Mouse (Mus musculus): ENCODE results near the gene Notch2.
A peak's percentile ranks its signal among the peaks of the same experiment; 100 is the strongest.

Notch2 gene

DNA sequence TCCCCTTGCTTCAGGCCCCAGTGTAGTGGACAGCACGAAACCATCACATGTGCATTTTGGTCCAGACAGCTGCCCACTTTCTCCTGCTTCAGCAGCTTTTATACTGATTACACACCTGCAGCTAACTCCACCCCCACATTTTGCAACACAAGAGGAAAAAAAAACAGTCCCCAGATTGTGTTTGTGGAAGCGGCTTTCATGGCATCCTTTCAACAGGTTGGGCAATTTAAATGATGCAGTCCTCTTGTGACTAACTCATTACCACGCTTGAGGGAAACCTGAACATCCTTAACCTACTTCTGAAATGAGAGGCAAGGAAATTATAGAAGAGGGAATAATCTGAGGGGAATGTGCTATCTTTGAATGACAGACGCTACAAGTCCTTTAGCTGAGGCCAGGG is 15.0 kb upstream of the Notch2 start:
- DNase-seq, result peak; percentile 61

DNA sequence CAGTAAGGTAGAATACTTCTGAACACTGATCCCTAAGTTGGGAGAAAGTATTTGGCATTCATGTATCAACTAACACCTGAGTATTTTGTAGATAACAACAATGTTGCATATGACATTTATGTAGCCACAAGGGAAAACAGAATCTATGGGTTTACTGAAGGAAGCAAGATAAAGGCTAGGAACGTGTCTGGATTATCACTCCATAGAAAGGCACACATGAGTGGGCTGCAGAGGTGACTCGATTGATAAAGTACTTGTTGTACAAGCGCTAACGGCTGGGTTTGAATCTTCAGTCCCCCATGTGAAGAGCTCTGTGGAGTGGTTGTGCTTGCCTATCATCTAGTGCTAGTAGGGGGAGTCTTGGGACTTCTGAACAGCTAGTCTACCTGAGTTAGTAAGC is 9.8 kb upstream of the Notch2 start:
- DNase-seq, result no peak

DNA sequence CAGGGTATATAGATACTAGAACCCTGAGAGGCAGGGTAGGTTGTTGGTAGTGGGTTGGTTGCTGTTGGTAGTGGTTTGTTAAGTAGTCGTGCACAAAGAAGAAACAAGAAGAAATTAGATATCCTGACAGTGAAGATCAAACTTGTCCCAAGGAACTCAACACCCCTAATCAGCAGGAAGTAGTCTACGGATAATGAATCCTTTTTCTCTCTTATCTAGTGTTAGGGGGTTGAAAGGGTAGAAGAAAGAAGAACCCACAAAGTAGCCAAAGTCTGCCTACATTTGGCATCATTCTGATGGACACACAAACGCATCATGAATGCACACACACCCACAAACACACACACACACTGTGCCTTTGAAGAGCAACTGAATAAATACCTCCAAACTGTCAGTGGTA is 9.1 kb upstream of the Notch2 start:
- no peak for DNase-seq

DNA sequence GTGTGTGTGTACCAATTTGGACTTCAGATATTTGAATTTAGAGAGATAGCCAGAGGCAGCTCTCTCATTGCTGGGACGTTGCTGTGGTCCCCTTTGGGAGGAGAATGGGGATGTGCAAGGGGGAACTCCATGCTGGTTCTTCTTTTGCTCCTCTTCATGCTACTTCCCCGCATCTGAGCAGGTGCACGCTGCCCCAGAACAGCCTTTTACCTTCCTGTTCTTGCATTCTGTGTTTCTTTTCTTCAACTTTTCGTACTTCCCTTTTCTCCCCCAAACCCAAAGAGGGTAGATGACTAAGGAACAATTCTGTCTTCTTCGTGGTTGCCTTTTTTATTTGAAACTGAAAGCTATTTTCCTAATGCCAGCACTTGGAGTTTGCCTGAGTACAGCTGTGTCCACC is 8.0 kb upstream of the Notch2 start:
- DNase-seq, result no peak

DNA sequence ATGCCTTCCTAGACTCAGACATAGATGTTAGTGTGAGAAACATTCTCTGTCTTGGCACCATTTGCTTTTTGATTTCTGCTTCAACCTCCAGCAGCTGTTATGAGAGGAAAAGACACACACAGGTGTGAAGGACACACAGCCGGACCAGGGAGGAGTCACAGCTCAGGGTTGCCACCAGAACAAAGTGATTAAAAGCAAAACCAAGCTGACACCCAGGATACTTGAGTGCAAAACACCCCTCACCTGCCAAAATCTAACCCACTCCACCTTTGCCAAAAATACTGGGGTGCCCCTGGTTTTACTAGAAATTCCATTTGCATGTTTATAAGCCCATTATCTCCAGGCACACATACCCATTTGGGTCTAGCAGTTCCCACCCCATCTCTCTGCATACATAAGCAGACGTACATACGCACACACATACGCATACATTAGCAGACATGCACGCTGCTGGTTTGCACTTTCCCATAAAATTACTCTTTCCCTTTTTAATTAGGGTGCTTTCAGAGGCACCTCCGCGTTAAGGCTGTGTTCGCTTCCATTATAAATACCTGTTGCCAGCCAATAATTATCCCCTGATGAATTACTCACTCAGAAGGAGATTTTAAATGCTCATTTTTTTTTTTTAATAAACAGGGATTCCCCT is 7.2 kb upstream of the Notch2 start:
- no peak for DNase-seq

DNA sequence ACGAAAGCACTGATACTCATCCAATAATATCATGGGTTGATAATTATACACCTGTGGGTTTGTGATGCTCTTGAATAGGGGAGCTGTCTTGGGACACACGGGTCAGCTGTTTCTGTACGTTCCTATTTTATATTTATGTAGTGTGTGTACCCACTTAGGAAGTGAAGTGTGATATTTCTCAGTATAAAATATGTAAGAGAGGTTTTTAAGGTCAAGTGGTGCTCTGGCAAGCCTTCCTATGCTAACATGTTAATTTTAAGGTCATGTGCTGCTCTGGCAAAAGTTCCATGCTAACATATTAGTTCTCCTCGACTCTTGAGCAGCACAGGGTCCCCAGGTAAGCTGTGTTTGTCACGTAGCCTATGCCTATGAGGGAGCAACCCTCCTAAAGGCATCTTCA is 6.4 kb upstream of the Notch2 start:
- DNase-seq, result no peak

DNA sequence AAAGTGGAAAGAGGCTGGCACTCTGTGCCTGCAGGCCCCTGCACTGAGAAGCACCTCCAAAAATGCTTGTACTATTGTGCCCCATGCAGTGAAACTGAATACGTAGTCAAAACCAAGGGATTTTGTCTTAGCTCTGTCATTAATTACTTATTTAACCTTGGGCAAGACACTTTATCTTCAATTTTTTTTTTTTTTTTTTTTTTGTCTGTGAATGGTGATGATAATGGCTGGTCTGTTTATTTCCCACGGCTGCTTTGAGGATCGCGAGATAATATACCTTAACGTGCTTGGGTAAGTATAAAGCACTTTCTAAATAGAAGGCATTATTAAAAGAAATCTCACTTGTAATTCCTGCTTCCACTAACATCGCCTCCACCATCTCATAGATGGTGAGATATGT is 5.2 kb upstream of the Notch2 start:
- DNase-seq, result no peak

DNA sequence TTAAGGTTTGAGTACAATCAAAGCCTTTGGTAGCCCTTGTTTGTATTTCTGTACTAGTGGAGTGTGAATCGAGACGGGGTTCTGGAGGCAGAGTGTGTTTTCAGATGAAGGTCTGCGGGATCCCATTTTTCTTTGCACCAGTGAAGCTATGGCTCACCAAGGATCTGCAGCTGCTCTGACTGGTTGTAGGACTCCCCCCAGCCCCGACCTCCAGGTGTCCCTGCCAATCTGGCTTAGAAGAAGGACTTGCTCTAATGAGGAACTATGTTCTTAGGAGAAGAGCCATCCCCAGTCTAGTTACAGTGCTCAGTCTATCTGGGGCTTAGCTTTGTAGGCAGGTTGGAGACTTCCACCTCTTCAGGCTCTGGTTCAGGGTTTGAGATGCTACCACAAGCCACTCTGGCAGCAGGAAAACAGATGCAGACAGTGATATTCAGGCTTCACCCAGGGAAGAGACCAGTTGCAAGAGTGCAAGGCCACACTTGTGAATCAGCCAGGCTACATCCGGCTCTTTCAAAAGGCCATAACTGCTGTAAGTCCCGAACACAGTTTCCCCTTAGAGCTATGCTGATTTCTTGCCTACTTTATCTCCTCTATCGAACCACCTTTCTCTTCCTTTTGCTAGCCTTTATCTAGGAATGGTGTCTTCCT is 4.0 kb upstream of the Notch2 start:
- DNase-seq, result no peak

DNA sequence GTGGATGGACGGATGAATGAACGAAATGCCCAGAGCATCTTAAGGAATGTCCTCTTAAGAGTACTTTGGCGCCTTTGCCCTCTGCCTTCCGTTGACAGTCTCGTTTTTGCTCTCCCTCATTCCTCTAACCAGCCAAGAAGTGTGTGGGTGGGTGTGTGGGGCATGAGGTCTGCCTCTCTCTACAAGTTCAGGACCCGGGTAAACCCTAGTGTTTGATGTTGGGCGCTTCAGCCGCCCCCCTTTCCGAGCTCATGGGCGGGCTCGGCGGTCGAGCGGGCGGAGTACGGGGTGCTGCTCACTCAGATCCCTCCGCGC is 284 bp upstream of the Notch2 start:
- no peak for DNase-seq

DNA sequence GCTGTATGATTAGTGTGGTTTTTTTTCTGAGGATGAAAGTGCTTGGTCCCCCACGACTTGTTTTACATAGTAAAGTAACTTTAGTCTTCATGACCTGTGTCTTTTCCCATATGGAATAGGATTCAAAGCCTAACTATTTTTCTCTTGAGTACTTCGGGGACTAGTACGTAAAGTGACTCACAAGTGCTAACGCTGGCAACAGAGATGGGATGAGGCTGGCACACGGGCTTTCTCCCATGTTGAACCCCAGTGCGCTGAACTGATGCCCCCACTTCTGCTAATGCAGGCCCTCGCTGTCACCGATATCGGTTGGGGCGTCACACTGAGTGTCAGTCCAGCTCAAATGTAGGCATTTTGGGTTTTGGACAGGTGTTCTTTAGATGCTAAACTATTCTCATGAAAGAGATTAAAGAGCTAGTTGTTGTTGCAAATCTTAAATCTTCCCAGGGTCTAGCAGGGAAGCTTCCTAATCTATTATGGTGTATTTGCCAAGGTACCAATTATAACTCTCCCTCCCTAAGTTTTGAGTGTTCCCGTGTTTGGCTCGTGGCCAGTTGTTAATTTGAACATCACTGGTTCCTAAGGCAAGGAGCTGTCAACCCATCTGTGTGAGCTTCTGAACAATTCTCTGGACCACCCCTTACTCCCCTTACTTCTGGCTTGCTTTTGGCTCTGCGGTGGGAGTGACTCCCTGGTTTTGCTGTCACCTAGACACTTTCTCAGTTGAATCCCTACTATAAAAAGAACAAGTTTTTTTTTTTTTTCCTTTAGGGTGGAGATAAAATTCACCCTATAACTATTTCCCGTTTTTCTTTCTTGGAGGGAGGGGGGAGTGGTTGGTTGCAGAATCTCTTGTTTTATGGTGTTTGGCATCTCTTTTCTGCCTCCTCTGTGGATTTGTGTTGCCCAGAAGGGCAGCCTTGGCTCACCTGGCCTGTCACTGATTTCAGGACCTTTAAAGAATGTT is 2.2 kb downstream of the Notch2 start:
- DNase-seq, result no peak

DNA sequence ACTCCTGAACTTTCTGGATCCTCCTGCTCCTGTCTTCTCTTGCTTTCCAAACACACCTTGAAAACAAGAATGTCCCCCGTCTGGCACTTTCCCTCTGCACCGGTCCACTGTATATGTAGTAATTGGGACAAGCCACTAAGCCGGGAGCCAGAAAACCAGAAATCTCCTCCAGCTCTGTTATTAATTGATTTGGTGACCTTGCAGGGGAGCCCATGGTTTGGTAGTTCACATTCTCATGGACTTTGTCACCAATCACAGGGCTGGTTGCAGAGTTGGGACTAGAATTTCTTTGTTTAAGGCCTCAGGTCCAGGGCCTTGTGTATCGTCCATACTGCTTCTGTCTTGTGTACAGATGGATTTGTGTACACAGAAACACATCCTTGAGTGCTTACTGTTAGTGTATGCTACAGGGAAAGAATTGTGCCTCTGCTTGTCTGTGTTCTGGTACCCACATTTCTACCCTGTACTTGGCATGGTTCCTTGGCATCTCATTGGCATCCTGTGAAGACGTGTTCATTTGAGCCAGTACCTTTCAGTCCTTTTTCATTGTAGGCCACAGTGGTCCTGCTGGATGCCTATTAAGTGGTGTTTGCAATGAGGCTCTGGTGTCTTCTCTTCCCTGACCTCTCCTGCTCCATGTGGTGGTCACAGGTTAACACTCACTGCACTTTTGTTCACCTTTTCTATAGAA is 3.7 kb downstream of the Notch2 start:
- DNase-seq, result no peak

DNA sequence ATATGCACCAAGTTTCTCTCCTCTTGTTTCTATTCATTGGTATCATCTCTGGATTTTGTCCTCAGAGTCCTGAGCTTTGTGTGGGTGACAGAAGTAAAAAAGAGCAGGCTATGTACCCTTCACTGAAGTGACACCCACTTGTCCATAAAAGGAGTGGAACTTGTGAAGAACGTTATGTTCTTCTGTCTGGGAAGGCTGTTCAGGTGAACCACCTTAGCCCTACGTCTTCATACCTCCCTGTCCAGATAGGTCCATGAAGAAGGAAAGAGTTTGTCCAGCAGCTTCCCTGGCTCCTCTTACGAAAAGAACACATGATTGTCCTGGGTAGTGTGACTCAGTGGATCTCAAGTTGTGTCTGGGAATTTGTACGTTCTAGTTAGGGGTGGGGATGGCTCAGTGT is 4.9 kb downstream of the Notch2 start:
- no peak for DNase-seq

DNA sequence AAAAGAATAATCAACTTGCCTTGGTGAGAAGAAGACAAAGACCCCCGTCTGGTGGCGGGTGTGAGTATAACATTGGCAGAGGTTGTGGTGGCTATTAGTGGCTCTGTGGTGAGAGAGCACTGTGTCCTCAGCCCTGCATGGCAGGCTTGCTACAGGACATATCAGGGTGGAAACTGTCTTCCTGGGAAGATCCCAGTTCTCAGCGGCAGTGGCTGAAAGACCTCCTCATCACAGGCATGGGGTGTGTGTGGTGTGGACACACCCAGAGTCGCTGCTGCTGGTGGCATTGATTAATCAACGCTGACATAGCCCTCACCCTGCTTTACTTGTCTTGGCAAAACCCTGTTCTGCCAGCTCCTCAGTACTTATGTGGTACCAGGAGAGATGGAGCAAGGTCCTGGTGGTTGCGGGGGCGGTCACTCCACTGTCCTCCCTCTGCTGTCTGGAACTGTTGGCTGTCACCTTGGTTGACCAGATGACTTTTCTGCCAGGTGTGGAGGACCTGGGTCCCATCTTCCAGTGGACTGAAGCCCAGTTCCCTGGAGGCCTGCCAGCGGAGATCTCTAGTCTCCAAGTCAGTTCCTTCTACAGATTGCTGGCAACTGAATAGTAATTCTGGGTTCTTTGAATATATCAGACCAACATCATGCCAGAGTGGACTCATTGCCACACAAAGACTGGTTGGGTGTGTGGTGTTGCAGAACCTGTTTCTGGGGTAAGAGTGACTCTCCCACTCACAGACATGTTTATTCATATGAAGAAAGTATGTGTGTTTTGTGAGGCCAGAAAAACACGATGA is 7.3 kb downstream of the Notch2 start:
- peak; percentile 65 for DNase-seq

DNA sequence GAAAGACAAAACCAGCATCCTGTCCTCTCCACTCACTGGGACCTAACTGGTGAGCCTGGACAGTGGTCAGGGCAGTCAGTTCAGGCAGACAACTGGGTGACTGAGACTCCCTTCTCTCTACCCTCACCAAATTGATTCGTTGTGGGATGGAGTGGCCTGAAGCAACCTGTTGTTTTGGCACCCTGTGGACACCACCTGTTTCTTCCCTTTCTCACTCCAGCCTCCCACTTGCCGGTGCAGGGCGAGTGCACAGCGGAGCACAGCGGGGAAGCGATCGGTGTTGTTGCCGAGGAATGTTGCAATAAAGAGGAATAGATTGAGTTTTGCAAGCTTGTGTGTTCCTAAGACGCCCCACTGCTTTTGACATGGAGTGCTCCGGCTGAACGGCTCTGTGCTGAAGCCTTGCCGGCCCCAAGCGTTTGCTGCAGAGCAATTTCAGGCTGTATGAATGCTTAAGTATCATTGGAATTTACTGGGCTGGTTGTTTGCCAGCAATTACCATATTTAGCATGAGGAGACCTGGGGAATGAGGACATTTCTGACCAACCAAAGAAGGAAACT is 11.0 kb downstream of the Notch2 start:
- peak; percentile 83 for DNase-seq

DNA sequence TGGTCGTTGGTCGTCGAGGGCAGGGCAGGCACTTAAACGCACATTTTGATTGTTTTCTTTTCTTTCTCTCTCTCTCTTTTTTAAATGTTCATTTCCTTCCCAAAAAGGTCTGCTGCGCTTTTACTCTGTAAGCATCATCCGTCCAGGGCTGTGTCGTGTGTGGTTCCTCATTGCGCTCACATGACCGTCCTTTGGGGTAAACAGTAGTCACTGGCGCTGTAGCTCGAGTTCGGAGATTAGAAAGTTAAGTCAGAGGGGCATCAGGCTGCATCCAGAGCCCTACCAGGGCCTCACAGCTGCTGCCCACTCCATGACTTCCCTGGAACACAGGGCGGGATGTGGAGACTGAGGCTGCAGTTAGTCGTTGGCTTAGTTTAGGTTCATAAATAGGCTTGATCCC is 12.2 kb downstream of the Notch2 start:
- no peak for DNase-seq

DNA sequence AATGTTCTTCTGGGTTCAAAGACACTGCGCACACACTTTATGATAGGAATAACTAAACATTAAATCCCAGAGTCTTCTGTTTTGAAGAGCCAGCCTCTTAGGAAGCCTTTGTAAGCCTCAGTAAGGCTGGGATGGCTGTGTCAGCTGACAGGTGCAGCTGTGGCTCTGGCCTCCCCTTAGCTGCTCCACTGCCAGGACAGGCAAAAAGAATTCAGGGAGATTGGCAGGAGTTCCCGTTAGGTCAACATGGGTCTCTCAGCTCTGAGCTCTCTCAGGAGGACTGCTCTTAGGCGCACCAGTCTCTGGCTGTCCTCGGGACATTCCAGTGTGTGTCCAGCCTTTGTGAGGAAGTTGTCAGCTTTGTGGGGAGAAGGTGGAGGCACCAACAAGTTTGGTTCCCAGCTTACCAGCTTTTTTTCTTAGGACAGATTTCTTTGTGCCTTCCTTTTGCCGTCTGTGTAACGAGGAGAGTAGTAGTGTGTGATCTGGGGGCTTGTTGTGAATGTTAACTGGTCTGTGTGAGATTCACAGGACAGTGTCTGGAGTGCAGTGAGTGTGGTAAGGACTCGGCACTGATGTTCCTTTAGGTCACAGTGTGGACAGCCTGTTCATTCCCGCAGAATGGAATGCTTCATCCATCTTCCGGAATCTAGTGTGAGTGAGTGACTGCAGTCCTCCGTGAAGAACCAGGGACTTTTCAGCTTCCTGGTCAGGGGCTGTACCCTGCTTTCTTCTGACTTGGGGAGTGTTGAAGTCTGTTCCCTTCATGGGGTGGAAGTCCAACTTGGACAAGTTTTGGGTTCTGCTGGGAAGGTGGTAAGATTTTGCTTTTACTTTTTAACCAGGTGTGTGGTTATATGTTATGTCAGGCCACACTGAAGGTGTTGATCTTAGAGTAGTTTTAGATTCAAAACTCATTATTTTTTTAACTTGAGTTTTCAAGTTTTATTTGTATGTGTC is 12.9 kb downstream of the Notch2 start:
- DNase-seq, result peak; percentile 60

DNA sequence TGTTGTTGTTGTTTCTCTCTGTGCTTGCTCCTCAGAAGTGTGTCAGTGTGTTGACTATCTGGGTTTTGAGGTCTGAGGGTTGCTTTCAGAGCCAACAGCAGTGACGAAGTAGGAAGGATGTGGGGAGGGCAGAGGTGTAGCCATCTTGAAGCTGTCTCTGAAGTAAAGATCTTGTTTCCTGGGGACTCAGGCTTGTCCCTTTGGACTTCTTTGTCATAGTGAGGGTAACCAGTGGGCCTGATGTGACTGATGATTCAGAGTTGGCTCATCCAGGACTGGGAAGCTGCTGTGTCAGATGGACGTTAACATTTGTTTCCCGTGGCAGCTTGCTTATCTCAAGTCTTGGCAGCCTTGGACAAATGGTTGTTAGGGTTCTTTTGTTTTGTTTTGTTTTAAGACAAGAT is 14.0 kb downstream of the Notch2 start:
- DNase-seq, result peak; percentile 63

DNA sequence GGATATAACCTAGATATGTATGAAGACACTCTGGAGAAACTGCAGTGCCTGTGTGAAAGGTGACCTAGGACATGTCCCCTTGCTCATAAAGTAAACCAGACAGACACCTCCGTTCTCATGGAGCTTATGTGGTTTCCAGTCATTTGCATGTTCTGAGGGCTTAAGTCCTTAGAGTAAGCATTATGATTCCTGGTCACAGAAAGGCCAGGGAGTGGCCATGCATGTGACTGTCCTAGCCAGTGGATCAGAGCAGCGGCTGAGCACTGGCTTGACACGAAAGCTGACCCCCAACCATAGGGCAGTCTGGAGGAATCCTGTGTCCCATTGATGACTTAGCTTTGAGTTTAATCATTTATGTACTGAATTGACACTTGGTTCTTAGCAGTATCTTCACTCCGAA is 14.7 kb downstream of the Notch2 start:
- no peak for DNase-seq

DNA sequence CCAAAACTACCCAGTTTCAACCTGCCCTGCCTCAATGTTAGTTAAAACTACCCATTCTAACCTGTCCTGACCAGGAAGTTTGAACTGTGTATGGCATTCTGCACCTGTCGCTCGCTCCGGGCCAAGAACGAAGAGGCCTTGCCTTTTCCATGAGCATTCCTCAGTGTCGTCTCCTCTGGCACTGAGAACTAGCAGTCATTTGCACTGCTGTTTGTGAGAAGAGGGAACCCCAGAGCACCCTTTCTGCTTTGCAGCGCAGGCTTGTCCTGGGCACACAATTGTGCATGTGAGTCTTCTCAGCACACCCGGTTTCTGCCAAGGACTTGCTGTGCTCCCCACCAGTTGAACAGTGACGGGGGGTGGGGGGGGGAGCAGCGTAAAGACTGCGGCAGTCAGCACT is 15.6 kb downstream of the Notch2 start:
- DNase-seq, result no peak

DNA sequence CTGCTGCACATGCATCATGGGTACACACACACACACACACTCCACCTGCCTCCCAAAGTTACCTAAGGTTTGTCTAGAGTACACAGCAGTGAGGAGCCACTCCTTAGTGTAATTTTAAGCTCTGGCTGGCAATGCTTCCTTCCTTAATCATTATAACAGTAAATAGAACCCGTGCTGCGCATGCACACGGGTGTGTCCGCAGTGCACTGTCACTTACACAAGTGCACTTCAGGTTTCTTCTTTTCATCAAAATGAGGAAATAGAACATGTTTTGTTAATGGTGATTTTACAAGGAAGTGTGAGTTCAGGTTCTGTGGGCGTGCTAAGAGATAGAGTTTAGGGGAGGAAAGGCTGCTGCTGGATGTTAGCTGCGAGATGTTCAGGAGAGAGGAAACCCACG is 17.8 kb downstream of the Notch2 start:
- no peak for DNase-seq

DNA sequence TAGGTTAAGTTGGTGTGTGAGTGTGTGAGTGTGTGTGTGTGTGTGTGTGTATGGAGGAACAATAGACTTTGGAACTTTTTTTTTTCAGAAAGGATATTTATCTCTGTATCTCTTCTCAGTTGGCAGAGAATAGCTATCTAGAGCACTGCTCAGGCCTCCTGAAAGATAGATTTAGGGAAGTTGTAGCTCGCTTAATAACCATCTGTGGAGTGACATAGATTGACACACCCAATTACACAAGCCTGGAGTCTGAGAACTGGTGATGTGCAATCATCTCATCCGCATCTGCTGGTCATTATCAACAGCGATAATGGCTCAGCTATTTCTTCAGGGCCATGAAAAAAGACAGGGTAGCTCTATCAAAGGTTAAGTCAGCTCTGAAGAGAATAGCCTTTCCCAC is 18.9 kb downstream of the Notch2 start:
- DNase-seq, result no peak
